Mouse (Mus musculus) cerebellum, adult 9-11 months (tissue): ENCODE measurements around the gene Olfr1364.

Source experiments
- DNase-seq: peaks from one replicate; pipeline ENCODE4 v3.0.0; 2022

The Olfr1364 gene

DNA sequence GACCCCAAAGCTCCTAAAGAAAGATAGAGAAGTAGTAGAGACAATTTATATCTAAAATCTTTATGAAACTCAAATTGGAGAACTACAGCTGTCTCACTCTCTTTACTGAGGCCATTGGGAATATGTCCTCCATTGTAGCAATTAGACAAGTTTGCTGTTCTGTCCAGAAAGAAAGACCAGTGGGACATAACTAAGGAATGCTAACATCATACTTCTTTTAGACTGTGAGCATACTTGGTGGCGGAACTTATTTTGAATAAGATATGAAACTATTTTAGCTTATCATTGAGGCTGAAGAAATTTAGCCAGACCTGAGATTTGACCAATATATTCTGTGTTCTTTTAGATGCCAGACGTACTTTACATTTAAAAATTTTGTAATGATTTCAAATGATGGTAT, at the start of gene Olfr1364:
Olfr1364 (minus strand) TSS at position 101 of the 400 bp plus-strand sequence.
- DNase-seq: no peak

DNA sequence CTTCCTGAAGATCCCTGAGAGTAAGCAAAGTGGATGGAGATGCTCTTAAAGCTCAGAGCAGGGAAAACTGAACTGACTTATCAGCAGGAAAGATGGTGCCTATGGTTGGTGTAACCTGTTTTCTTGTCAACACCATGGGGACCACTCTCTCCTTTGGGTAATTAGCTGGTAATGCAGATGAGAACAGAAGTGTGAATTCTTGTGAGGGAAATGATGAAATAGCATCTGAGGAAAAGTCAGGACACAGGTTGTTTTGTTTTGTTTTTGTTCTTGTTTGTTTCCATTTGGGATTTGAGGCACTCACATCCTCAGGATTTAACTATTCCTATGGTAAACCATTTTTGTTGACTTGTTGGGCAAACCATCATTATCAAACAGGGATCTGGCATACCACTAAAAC, 32.4 kb upstream of the Olfr1364 start, which contains the start of gene Olfr1362:
Olfr1362 (minus strand) TSS at position 101 of the 400 bp plus-strand sequence.
- DNase-seq: no peak

DNA sequence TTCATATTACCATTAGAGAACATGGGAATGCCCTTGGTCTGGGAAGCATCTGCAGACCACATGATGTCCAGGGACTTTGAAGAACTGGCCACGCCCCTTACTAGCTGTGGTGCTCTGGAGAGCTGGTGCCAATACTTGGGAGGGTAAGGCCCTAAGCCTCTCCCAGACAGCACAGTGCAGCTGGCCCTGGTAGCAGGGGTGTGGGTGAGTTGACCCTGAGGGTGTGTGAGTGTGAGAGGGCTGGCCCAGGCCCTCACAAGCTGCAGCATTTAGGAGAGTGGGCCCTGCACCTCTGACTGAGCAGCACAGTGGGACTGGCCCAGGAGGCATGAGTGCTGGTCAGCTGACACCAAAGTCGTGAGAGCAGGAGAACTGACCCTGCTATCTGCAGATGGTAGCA, 10.1 kb upstream of the Olfr1364 start:
- no peak for DNase-seq

DNA sequence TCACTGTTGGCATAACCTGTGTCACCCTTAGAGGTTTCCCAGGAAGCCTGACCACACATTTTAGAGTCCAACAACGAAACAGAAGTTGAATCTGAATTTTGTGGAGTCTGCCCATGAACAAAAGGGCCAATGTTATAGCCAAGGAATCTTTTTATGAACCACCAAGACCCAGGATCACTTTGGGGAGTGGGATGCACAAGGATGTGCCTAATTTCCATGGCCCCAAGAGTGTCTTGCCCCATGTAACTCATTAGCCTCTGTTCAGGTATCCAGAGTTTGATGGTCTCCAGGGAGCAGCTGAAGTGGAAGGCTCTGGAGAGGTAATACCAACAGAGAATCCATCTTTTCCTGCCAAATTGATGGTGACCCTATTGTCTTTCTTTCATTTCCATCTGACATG, 21.8 kb downstream of the Olfr1364 start, which contains the start of gene Olfr1535:
Olfr1535 (minus strand) TSS at position 101 of the 400 bp plus-strand sequence.
- DNase-seq: no peak

DNA sequence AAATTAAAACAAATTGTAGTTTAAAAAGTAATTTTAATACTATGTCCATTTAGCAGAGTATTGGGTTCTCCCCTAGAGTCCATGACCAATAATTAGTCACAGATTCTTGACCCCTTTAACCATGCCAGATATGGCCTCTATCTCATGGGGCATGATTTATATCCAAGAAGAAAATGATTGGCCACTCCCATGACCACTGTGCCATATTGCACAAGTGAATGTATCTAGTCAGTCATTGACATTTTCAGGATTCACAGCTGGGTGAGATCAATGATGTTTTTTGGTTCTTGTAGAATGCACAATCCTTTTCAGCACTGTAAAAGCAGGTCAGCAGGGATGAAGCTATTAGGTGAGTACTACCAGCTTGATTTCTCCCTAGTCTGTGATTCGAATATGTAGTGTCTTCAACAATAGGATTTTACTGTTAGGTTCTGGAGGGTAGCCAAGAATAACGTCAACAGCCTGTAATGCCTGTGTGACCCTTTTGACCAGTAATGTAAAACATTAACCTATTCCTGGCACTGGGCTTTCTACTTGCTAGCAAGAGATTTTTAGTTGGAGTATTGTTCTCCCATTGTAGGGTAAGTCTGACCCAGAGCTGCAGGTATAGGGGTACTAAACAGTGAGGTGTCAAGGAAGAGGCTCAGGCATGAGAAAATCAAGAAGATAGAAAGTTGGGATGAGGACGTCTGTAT, 31.0 kb downstream of the Olfr1364 start:
- DNase-seq: no peak

DNA sequence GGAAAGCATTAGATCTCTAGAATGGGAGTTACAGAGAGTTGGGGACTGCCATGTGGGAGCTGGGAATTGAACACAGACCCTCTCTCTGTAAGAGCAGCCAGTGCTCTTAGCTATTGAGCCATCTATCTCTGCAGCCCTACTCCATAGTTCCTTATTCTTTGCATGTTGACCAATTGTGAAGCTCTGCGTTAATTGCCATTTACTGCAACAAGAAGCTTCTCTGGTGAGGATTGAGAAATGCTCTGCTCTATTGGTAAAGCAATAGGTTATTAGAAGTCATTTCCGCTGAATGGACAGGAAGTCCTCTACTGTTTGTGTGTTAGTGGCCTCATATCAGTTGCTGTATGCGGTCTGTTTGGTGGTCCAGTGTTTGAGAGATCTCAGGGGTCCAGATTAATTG, 32.1 kb downstream of the Olfr1364 start:
- no peak for DNase-seq

DNA sequence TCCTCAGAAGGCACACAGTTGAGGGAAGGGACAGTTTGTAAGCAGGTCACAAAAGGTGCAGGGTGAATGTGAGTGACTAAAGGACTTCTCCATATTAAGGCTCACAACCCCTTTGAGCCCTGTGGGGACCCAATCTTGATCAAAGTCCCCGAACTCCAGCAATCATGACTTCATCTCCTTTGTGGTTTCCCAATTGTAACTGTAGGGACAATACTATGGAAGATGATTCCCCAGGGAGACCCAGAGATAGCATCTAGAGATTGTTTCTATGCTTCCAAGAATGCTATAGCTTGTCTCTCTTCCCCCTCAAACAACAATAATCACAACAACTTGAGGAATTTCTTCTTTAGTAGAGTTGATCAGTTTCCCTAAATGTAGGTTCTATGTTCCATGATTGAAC, 38.9 kb downstream of the Olfr1364 start, which contains the start of gene Olfr1366:
Olfr1366 (minus strand) TSS at position 101 of the 400 bp plus-strand sequence.
- DNase-seq: no peak

DNA sequence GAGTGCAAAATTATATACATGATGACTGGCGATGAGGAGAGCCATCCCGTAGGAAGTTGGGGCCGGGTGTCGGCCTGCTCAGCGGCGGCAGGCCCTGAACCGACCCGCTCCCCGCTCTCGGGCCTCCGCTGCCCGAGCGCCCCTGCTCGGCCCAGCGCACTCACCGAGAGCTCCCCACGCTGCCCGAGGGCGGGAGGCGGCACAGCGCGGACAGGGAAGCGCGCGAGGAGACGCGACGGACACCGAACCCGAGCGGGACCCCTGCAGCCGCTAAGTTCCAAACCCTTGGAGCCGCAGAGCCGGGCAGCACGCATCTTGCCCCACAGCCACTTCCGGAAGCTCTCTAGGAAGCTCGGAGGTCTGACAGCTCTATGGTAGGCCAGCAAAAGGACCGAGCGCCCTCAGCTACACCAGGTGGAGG, 50.8 kb downstream of the Olfr1364 start, which contains the start of gene Zkscan8:
Zkscan8 (minus strand) TSS at position 340 of the 421 bp plus-strand sequence.
- peak; percentile 90 for DNase-seq

DNA sequence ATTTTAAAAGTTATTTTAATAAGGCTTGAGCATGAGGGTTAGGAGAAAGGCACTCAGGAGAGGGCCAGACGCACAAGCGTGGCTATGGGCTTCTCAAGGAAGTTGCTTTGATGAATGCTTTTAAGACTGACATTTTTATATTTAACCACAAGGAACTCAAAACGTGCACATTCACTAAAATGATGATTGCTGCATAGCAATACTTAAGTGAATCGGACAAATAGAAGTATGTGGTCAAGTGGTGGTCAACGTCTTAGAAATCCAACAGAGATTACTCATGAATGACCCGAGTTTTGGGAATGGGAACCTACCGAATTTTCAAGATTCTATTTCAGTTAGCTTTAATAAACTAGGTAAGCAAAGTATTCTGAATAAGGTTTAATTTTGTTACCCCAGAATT, 51.4 kb downstream of the Olfr1364 start:
- DNase-seq: no peak
